ENCODE assay signal across 7 mouse cellular contexts in the genomic region with DNA sequence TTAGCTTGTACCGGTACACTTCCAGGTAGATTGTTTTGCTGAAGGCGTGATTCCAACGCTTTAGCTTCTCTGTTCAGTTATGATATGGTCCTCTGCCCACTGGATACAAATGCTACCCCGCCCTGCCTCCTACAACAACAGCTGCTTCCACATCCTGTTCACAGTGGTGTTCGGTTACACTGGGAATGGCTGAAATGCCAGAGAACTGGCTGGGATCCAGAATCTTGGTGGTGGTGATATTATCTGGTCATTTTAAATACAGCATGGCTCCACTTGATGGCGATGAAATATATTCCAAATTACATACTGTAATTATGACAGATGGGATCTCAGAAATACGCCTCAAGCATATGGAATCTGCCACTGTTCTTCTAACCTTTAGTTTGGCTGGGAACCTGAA. TPM values are rescaled to one million over a fixed set of nuclear protein-coding genes. Genes with fewer than 3 reads are reported as not detected.
DNase-seq lines count a peak whose midpoint lies in the region.

No protein-coding gene starts in this region.

- peak; percentile 3 for DNase-seq in 3134 (ENCODE audit: extremely low read depth, insufficient read length, low spot score)
- DNase-seq in MN1 (ENCODE audit: low spot score): peak; percentile 43
- DNase-seq in embryo, embryonic 10.5 days (ENCODE audit: low spot score): peak; percentile 49
- peak; percentile 69 to 75 for DNase-seq in heart, postnatal 10 days
- peak; percentile 25 for DNase-seq in layer of hippocampus, adult 11-12 months (ENCODE audit: low spot score)
- peak; percentile 58 for DNase-seq in lung, postnatal 14 days
- DNase-seq in thymus, adult 18-20 months: no peak

- intact Hi-C loops in heart, postnatal 10 days (cut with DNase I): no loop called here

RNA-seq across cellular contexts. Expression of a gene that starts 42.1 kb away (rescaled TPM):
- 100 to 1,000 TPM in 1 of 2 experiments, 10 to 100 TPM in 1; 93.8 to 102 TPM for total RNA-seq in heart, postnatal 10 days (2021)

RNA-seq across cellular contexts. Expression of a gene that starts 54.9 kb away (rescaled TPM):
- total RNA-seq in heart, postnatal 10 days (2021): 10 to 100 TPM; 19.2 TPM

Comparison
In these comparisons a context has a peak if more than half of its experiments do, and no peak if none do; other contexts are left out.
1. DNase-seq: peak in 3134 (single experiment), MN1 (single experiment), embryo, embryonic 10.5 days (single experiment), heart, postnatal 10 days (2 of 2), layer of hippocampus, adult 11-12 months (single experiment) and lung, postnatal 14 days (single experiment); none in thymus, adult 18-20 months (0 of 2).